Mouse (Mus musculus): ENCODE data around the gene Olfr12.

DNA sequence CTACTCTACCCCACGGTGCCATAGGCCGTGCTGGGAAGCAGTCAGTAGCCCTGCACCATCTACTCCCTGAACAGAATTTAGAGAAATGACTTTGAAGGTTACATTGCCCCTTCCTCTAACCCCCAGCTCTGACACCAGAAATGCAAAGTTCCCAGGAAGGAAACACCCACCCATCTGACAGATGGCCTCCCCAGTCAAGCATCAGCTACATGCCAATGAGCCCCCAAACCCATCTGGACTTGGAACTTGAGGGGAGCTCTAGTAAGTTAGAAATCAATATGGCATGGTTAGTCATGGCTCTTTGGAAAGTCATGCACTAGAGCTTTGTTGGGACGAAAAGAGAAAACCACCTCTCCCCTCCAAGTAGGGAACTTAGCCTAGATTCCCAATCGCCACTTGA lies 21.1 kb downstream of the Olfr12 start:
- no peak for TF ChIP-seq CTCF (conservative IDR thresholded peaks at IDR 0.05; ENCODE audit: low read length)
- no peak for TF ChIP-seq POU5F1 (IDR thresholded peaks at IDR 0.05; ENCODE audit: borderline replicate concordance, low read length)
- TF ChIP-seq NANOG (IDR thresholded peaks at IDR 0.05; ENCODE audit: borderline replicate concordance, low read length), result no peak

Data from E14TG2a.4 (cell line).